In genomic region chr13:18949029-18949350, GRCm38 (mm10) we compare ENCODE assay signal across 7 mouse cellular contexts. TPM values are rescaled to one million over a fixed set of nuclear protein-coding genes. Genes with fewer than 3 reads are reported as not detected.
A peak's percentile ranks its signal among the peaks of the same experiment; 100 is the strongest.
DNase-seq lines count a peak whose midpoint lies in the region; ATAC-seq and TF ChIP-seq lines count a peak whose summit lies in the region.

No protein-coding gene starts in this region.

- H3K9me3 ChIP-seq in lung, embryonic 14.5 days (ENCODE audit: low read depth, low read length) = no peaks in the 10 kb centered on the region
- H3K9me3 ChIP-seq in forebrain, embryonic 15.5 days = no peaks in the 10 kb centered on the region
- H3K9me3 ChIP-seq in limb, embryonic 13.5 days = no peaks in the 10 kb centered on the region
- H3K9me3 ChIP-seq in stomach, embryonic 14.5 days (ENCODE audit: control insufficient read depth, low read depth, low read length) = no peaks in the 10 kb centered on the region

- H3K4me1 ChIP-seq in lung, embryonic 14.5 days (ENCODE audit: insufficient read depth) = no peaks in the 10 kb centered on the region
- peaks cover 21% of the 10 kb centered on the region for H3K4me1 ChIP-seq in forebrain, embryonic 15.5 days
- peaks cover 5% of the 10 kb centered on the region for H3K4me1 ChIP-seq in limb, embryonic 13.5 days
- no peaks in the 10 kb centered on the region for H3K4me1 ChIP-seq in stomach, embryonic 14.5 days (ENCODE audit: control insufficient read depth, insufficient read depth, low read length)

- no peaks in the 10 kb centered on the region for H3K36me3 ChIP-seq in lung, embryonic 14.5 days (ENCODE audit: insufficient read depth)
- H3K36me3 ChIP-seq in forebrain, embryonic 15.5 days = no peaks in the 10 kb centered on the region
- no peaks in the 10 kb centered on the region for H3K36me3 ChIP-seq in limb, embryonic 13.5 days
- no peaks in the 10 kb centered on the region for H3K36me3 ChIP-seq in stomach, embryonic 14.5 days (ENCODE audit: control insufficient read depth, insufficient read depth, low read length)

- TF ChIP-seq CTCF in lung, embryonic 14.5 days (IDR thresholded peaks at IDR 0.05; ENCODE audit: low read depth) = no peak

- H3K4me3 ChIP-seq in lung, embryonic 14.5 days (ENCODE audit: low read depth, low read length) = peak overlapping the region; percentile 64
- H3K4me3 ChIP-seq in forebrain, embryonic 15.5 days = peak overlapping the region; percentile 75
- H3K4me3 ChIP-seq in limb, embryonic 13.5 days = peak overlapping the region; percentile 70
- H3K4me3 ChIP-seq in stomach, embryonic 14.5 days (ENCODE audit: low read depth, low read length) = peak overlapping the region; percentile 65

- intact Hi-C loops in left cerebral cortex, postnatal 36 days (cut with DNase I) = loop anchor here (2.0 to 5.0 kb wide), 4 partner anchors 78 to 153 kb away; no protein-coding TSS in a partner anchor

- no peak overlapping the region for H3K27ac ChIP-seq in lung, embryonic 14.5 days (ENCODE audit: low read depth)
- peak overlapping the region; percentile 74 for H3K27ac ChIP-seq in forebrain, embryonic 15.5 days (replicated peaks)
- no peak overlapping the region for H3K27ac ChIP-seq in limb, embryonic 13.5 days
- H3K27ac ChIP-seq in stomach, embryonic 14.5 days (ENCODE audit: low read length) = no peak overlapping the region

- H3K9ac ChIP-seq in lung, embryonic 14.5 days = no peak overlapping the region
- peak overlapping the region; percentile 67 for H3K9ac ChIP-seq in forebrain, embryonic 15.5 days (replicated peaks)
- H3K9ac ChIP-seq in limb, embryonic 13.5 days = peak overlapping the region; percentile 71; the same call in 1 of the 2 replicates
- no peak overlapping the region for H3K9ac ChIP-seq in stomach, embryonic 14.5 days (replicated peaks; ENCODE audit: low read depth, low read length)

- DNase-seq in lung, embryonic 14.5 days = no peak
- no peak for DNase-seq in lung, postnatal 4 days
- DNase-seq in urinary bladder, postnatal 36 days (ENCODE audit: low spot score in 2 of 2) = no peak
- no peak for DNase-seq in left cerebral cortex, postnatal 36 days (ENCODE audit: low spot score in 2 of 2)

- peak overlapping the region; percentile 98 for H3K4me2 ChIP-seq in lung, embryonic 14.5 days
- H3K4me2 ChIP-seq in forebrain, embryonic 15.5 days (replicated peaks) = peak overlapping the region; percentile 83
- peak overlapping the region; percentile 98 for H3K4me2 ChIP-seq in limb, embryonic 13.5 days (replicated peaks)
- H3K4me2 ChIP-seq in stomach, embryonic 14.5 days (replicated peaks; ENCODE audit: low read depth, low read length) = peak overlapping the region; percentile 99

- H3K27me3 ChIP-seq in lung, embryonic 14.5 days (ENCODE audit: insufficient read depth, low read length) = peaks cover 13% of the 10 kb centered on the region
- H3K27me3 ChIP-seq in forebrain, embryonic 15.5 days = no peaks in the 10 kb centered on the region
- peaks cover 36% of the 10 kb centered on the region for H3K27me3 ChIP-seq in limb, embryonic 13.5 days
- no peaks in the 10 kb centered on the region for H3K27me3 ChIP-seq in stomach, embryonic 14.5 days (ENCODE audit: control insufficient read depth, insufficient read depth, low read length)

- no peak for ATAC-seq in lung, embryonic 14.5 days (ENCODE audit: insufficient read depth)
- ATAC-seq in forebrain, embryonic 15.5 days (replicated peaks) = no peak; the same call in 1 of the 2 replicates
- ATAC-seq in limb, embryonic 13.5 days (ENCODE audit: low FRiP score, low read depth) = no peak
- no peak for ATAC-seq in stomach, embryonic 14.5 days (ENCODE audit: insufficient number of reproducible peaks, insufficient read depth, low FRiP score, low read depth)

- WGBS in lung, embryonic 14.5 days = 7% methylated on average over 5 of the region's 5 CpGs
- WGBS in forebrain, embryonic 15.5 days = 8% methylated on average over 5 of the region's 5 CpGs
- 12% methylated on average over 5 of the region's 5 CpGs for WGBS in limb, embryonic 13.5 days
- WGBS in stomach, embryonic 14.5 days = 10% methylated on average over 5 of the region's 5 CpGs

RNA-seq across cellular contexts. Expression of gene Amph, which starts 1.0 kb away (rescaled TPM):
- polyA plus RNA-seq in lung, embryonic 14.5 days (2014; fragmentation: Nextera tagmentation; extraction: Ambion mirVana) = 1.3 TPM in 2 replicates
- 33.9 and 38.2 TPM in 2 replicates for polyA plus RNA-seq in forebrain, embryonic 15.5 days (2015; fragmentation: Nextera tagmentation; extraction: Ambion mirVana)
- polyA plus RNA-seq in limb, embryonic 13.5 days (2015; fragmentation: Nextera tagmentation; extraction: Ambion mirVana) = 1.8 and 2.2 TPM in 2 replicates
- polyA plus RNA-seq in stomach, embryonic 14.5 days (2014; fragmentation: Nextera tagmentation; extraction: Ambion mirVana) = 2.7 and 3.3 TPM in 2 replicates
- 100 to 1,000 TPM; 198 to 214 TPM for total RNA-seq in left cerebral cortex, postnatal 36 days (2021)

Comparison
In these comparisons a context has a peak if more than half of its experiments do, and no peak if none do; other contexts are left out.
1. H3K9ac ChIP-seq: peak in forebrain, embryonic 15.5 days (single experiment) and limb, embryonic 13.5 days (single experiment); none in lung, embryonic 14.5 days (single experiment) and stomach, embryonic 14.5 days (single experiment).
2. Peak in every context shown above with its lines, with median percentiles within 50 percentile points of each other: H3K4me2 ChIP-seq and H3K4me3 ChIP-seq.